Comparison of ENCODE assay signal across 27 mouse cellular contexts in genomic region chr3:154373536-154373935, GRCm38 (mm10). TPM values are rescaled to one million over a fixed set of nuclear protein-coding genes. Genes with fewer than 3 reads are reported as not detected.
DNase-seq lines count a peak whose midpoint lies in the region; ATAC-seq lines count a peak whose summit lies in the region.
"Had no signal": no experiment of that assay in that cellular context is flagged by ENCODE, and none has a peak within 500 bp of the region (broad histone marks: within the 10 kb centered on the region; RNA-seq: fewer than 3 reads in every experiment).

No protein-coding gene starts in this region.

- no peak overlapping the region for H3K9ac ChIP-seq in embryonic facial prominence, embryonic 12.5 days
- no peak overlapping the region for H3K9ac ChIP-seq in limb, embryonic 13.5 days
- H3K9ac ChIP-seq in embryonic facial prominence, embryonic 14.5 days (ENCODE audit: low read depth, low read length) = no peak overlapping the region
- H3K9ac ChIP-seq: embryonic facial prominence, embryonic 13.5 days; forebrain, postnatal 0 days; hindbrain, embryonic 12.5 days had no signal

- 0 out of 2 replicates have a peak, but pooled peaks have one; percentile 35 for ATAC-seq in embryonic facial prominence, embryonic 12.5 days (ENCODE audit: insufficient number of reproducible peaks, insufficient read depth, low FRiP score, low TSS enrichment)
- ATAC-seq in limb, embryonic 13.5 days (ENCODE audit: low FRiP score, low read depth) = peak; percentile 32; the same call in 1 of the 2 replicates
- no peak for ATAC-seq in embryonic facial prominence, embryonic 14.5 days (ENCODE audit: low read depth)
- ATAC-seq: forebrain, postnatal 0 days; hindbrain, embryonic 16.5 days; inflammation-experienced regulatory T-cells, adult 6 months; intestine, postnatal 0 days had no signal

- no peaks in the 10 kb centered on the region for H3K9me3 ChIP-seq in embryonic facial prominence, embryonic 12.5 days
- H3K9me3 ChIP-seq in embryonic facial prominence, embryonic 10.5 days = no peaks in the 10 kb centered on the region
- H3K9me3 ChIP-seq in limb, embryonic 13.5 days = no peaks in the 10 kb centered on the region
- no peaks in the 10 kb centered on the region; the same call in 1 of the 2 replicates for H3K9me3 ChIP-seq in limb, embryonic 10.5 days (replicated peaks)
- no peaks in the 10 kb centered on the region for H3K9me3 ChIP-seq in embryonic facial prominence, embryonic 14.5 days (ENCODE audit: control insufficient read depth, low read length)
- H3K9me3 ChIP-seq: heart, embryonic 10.5 days; hindbrain, embryonic 12.5 days had no signal

- no peaks in the 10 kb centered on the region for H3K4me1 ChIP-seq in embryonic facial prominence, embryonic 12.5 days
- 0 out of 2 replicates have a peak, but pooled peaks cover 5% of the 10 kb centered on the region for H3K4me1 ChIP-seq in embryonic facial prominence, embryonic 10.5 days
- no peaks in the 10 kb centered on the region for H3K4me1 ChIP-seq in limb, embryonic 13.5 days
- H3K4me1 ChIP-seq in limb, embryonic 10.5 days = no peaks in the 10 kb centered on the region
- H3K4me1 ChIP-seq in embryonic facial prominence, embryonic 14.5 days (ENCODE audit: control insufficient read depth, insufficient read depth, low read length) = no peaks in the 10 kb centered on the region
- H3K4me1 ChIP-seq: heart, embryonic 10.5 days; hindbrain, embryonic 12.5 days had no signal

- WGBS in embryonic facial prominence, embryonic 12.5 days = 69% methylated on average over 5 of the region's 5 CpGs
- 76% methylated on average over 5 of the region's 5 CpGs for WGBS in embryonic facial prominence, embryonic 10.5 days
- WGBS in limb, embryonic 13.5 days = 71% methylated on average over 5 of the region's 5 CpGs
- 78% methylated on average over 5 of the region's 5 CpGs for WGBS in limb, embryonic 10.5 days
- 56% methylated on average over 5 of the region's 5 CpGs for WGBS in embryonic facial prominence, embryonic 14.5 days

- no peak overlapping the region for H3K4me2 ChIP-seq in embryonic facial prominence, embryonic 12.5 days (replicated peaks)
- H3K4me2 ChIP-seq in limb, embryonic 13.5 days (replicated peaks) = no peak overlapping the region
- no peak overlapping the region for H3K4me2 ChIP-seq in embryonic facial prominence, embryonic 14.5 days (ENCODE audit: low read depth, low read length)
- H3K4me2 ChIP-seq: embryonic facial prominence, embryonic 13.5 days; hindbrain, embryonic 12.5 days had no signal

- no peaks in the 10 kb centered on the region for H3K36me3 ChIP-seq in embryonic facial prominence, embryonic 12.5 days
- H3K36me3 ChIP-seq in embryonic facial prominence, embryonic 10.5 days (replicated peaks) = no peaks in the 10 kb centered on the region
- H3K36me3 ChIP-seq in limb, embryonic 13.5 days = no peaks in the 10 kb centered on the region
- H3K36me3 ChIP-seq in limb, embryonic 10.5 days = no peaks in the 10 kb centered on the region
- H3K36me3 ChIP-seq in embryonic facial prominence, embryonic 14.5 days (ENCODE audit: control insufficient read depth, insufficient read depth, low read length) = no peaks in the 10 kb centered on the region
- H3K36me3 ChIP-seq: embryonic facial prominence, embryonic 13.5 days; heart, embryonic 10.5 days; hindbrain, embryonic 12.5 days had no signal

- H3K27ac ChIP-seq in embryonic facial prominence, embryonic 12.5 days = no peak overlapping the region
- H3K27ac ChIP-seq in embryonic facial prominence, embryonic 10.5 days (replicated peaks) = no peak overlapping the region
- H3K27ac ChIP-seq in limb, embryonic 13.5 days = no peak overlapping the region
- H3K27ac ChIP-seq in limb, embryonic 10.5 days = no peak overlapping the region
- H3K27ac ChIP-seq in embryonic facial prominence, embryonic 14.5 days (replicated peaks; ENCODE audit: low read depth, low read length) = no peak overlapping the region; the same call in 1 of the 2 replicates
- H3K27ac ChIP-seq: embryonic facial prominence, embryonic 13.5 days; heart, embryonic 10.5 days; hindbrain, embryonic 12.5 days had no signal

- DNase-seq in embryonic facial prominence, embryonic 10.5 days (ENCODE audit: low spot score) = no peak
- no peak for DNase-seq in limb, embryonic 10.5 days (ENCODE audit: low spot score)
- peak; percentile 33 for DNase-seq in embryonic facial prominence, embryonic 14.5 days (ENCODE audit: low spot score)
- no peak for DNase-seq in adrenal gland, adult 8-10 months
- DNase-seq in gastrocnemius, postnatal 4 days (ENCODE audit: low spot score in 2 of 2) = no peak
- DNase-seq: adrenal gland, adult 2 months; adrenal gland, postnatal 36 days; cerebellum, adult 11-12 months; cerebellum, adult 9-11 months; embryo, embryonic 11 days; forebrain, postnatal 0 days; gastrocnemius, postnatal 14 days; heart, postnatal 10 days; heart, postnatal 4 days had no signal

- H3K27me3 ChIP-seq in embryonic facial prominence, embryonic 12.5 days = no peaks in the 10 kb centered on the region
- H3K27me3 ChIP-seq in embryonic facial prominence, embryonic 10.5 days (replicated peaks; ENCODE audit: low read depth, poor library complexity, severe bottlenecking) = no peaks in the 10 kb centered on the region
- H3K27me3 ChIP-seq in limb, embryonic 13.5 days = 0 out of 2 replicates have a peak, but pooled peaks cover 5% of the 10 kb centered on the region
- H3K27me3 ChIP-seq in limb, embryonic 10.5 days (ENCODE audit: low read depth, poor library complexity, severe bottlenecking) = 0 out of 2 replicates have a peak, but pooled peaks cover 4% of the 10 kb centered on the region
- H3K27me3 ChIP-seq in embryonic facial prominence, embryonic 14.5 days (replicated peaks; ENCODE audit: control insufficient read depth, insufficient read depth, low read length) = no peaks in the 10 kb centered on the region
- H3K27me3 ChIP-seq: CH12.LX; embryonic facial prominence, embryonic 13.5 days; hindbrain, embryonic 12.5 days had no signal

- no peak overlapping the region for H3K4me3 ChIP-seq in embryonic facial prominence, embryonic 12.5 days
- H3K4me3 ChIP-seq in embryonic facial prominence, embryonic 10.5 days = no peak overlapping the region
- no peak overlapping the region for H3K4me3 ChIP-seq in limb, embryonic 13.5 days
- H3K4me3 ChIP-seq in limb, embryonic 10.5 days = no peak overlapping the region
- H3K4me3 ChIP-seq in embryonic facial prominence, embryonic 14.5 days (ENCODE audit: low read depth, low read length) = no peak overlapping the region
- H3K4me3 ChIP-seq: embryonic facial prominence, embryonic 13.5 days; erythroblast, embryonic 14.5 days; heart, embryonic 10.5 days; hindbrain, embryonic 12.5 days had no signal

RNA-seq across cellular contexts. Expression of gene Lhx8, which starts 43.1 kb away (rescaled TPM):
- 60.9 and 72.6 TPM in 2 replicates for polyA plus RNA-seq in embryonic facial prominence, embryonic 12.5 days (2016; fragmentation: Nextera tagmentation; extraction: Ambion mirVana)
- polyA plus RNA-seq in embryonic facial prominence, embryonic 10.5 days (2016; fragmentation: Nextera tagmentation; extraction: Ambion mirVana) = 59.5 and 63.6 TPM in 2 replicates
- 1.5 and 1.8 TPM in 2 replicates for polyA plus RNA-seq in limb, embryonic 13.5 days (2015; fragmentation: Nextera tagmentation; extraction: Ambion mirVana)
- polyA plus RNA-seq in limb, embryonic 10.5 days (2016; fragmentation: Nextera tagmentation; extraction: Ambion mirVana) = 2.6 TPM in 1 of 2 replicates, not detected in the other
- 12.0 and 15.1 TPM in 2 replicates for polyA plus RNA-seq in embryonic facial prominence, embryonic 14.5 days (2014; fragmentation: Nextera tagmentation; extraction: Ambion mirVana)
- total RNA-seq in adrenal gland, adult 8-10 months (2022) = under 1 TPM in 3 of 4 experiments, not detected in 1; 0.31 to 0.55 (median 0.38) TPM
- 1 to 10 TPM in 1 of 2 experiments, under 1 TPM in 1; 0.52 to 1.2 TPM for total RNA-seq in gastrocnemius, postnatal 4 days (2021)
- total RNA-seq: CH12.LX; common myeloid progenitor, adult 5-6 weeks; gastrocnemius, adult 18-20 months; granulocyte monocyte progenitor cell, adult 5-6 weeks; heart, postnatal 4 days had no signal
- polyA plus RNA-seq: erythroblast, embryonic 14.5 days; inflammation-experienced regulatory T-cells, adult 6 months; intestine, postnatal 0 days had no signal
